Mouse (Mus musculus): ENCODE data around the gene Plau.

DNA sequence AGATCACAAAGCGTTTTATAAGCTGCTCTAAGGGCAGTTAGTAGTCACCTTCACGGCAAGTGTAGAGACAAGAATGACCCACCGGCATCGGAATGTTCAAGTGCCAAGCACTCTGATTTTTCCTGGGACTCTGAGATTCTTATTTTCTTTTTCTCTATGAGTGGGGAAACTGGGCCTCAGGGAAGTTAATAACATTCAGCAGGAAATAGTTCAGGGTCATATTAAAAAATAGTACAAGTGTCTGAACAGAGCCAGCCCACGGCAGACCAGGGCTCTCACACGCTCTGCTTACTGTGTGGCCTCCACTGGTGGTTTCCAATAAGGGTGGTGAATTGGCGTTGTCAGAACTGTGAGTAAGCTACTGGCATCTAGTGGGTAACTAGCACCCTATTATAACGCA lies 29.1 kb downstream of the Plau start:
- TF ChIP-seq POLR2A (IDR thresholded peaks at IDR 0.05; ENCODE audit: borderline replicate concordance, extremely low read depth, insufficient read depth, insufficient read length, poor library complexity, severe bottlenecking) (no peak), CTCF (IDR thresholded peaks at IDR 0.05; ENCODE audit: borderline replicate concordance, extremely low read depth, insufficient read depth, insufficient read length) (no peak)

All from brain, embryonic 14.5 days (tissue).